In the genomic region with DNA sequence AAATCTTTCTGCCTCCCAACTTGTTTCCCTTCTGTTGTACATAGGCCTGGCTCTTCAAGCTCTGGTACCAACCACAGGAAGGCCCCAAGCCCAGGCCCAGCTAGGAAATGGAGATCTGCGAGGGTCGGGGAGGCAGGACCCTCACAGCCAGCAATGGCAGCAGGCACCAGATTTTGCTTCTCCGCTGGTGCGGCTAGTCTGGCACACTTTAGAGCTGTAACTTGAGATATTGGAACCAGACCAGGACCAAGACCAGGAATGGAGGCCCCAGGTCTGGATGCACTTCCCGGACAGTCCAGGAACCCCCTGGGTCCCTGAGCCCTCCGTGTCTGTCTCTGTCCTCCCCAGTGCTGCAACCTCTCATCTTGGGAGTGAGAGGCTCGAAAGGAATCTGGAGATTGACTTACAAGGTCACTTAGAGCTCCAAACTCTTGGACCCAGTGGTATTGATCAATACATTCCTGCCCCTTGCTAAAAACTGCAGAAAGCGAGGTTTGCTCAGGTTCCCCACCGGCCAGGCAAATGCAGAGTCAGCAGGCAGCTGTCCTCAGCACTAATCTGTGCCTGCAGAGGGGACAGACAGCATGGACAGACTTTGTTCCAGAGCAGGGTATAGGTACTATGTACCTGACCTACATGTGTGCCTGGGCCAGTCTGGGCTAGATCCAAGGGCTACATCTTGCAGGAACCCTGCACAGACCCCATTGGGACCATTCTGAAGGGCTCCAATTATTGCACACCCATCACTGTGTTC, we compare ENCODE assay signal across 11 mouse cellular contexts. TPM values are rescaled to one million over a fixed set of nuclear protein-coding genes. Genes with fewer than 3 reads are reported as not detected.
DNase-seq lines count a peak whose midpoint lies in the region; ATAC-seq and TF ChIP-seq lines count a peak whose summit lies in the region.
"Had no signal": no experiment of that assay in that cellular context is flagged by ENCODE, and none has a peak within 500 bp of the region (broad histone marks: within the 10 kb centered on the region; RNA-seq: fewer than 3 reads in every experiment).

No protein-coding gene starts in this region.

- peaks cover 13% of the 10 kb centered on the region; the same call in 1 of the 2 replicates for H3K4me1 ChIP-seq in lung, embryonic 14.5 days (ENCODE audit: insufficient read depth)
- H3K4me1 ChIP-seq in embryonic facial prominence, embryonic 14.5 days (ENCODE audit: control insufficient read depth, insufficient read depth, low read length), result peaks cover 26% of the 10 kb centered on the region

- WGBS in lung, embryonic 14.5 days, result 48% methylated on average over 9 of the region's 9 CpGs
- WGBS in embryonic facial prominence, embryonic 14.5 days, result 41% methylated on average over 9 of the region's 9 CpGs

- H3K36me3 ChIP-seq in lung, embryonic 14.5 days (ENCODE audit: insufficient read depth), result no peaks in the 10 kb centered on the region
- H3K36me3 ChIP-seq in embryonic facial prominence, embryonic 14.5 days (ENCODE audit: control insufficient read depth, insufficient read depth, low read length), result no peaks in the 10 kb centered on the region
- H3K36me3 ChIP-seq: intestine, embryonic 15.5 days had no signal

- H3K9ac ChIP-seq in lung, embryonic 14.5 days, result no peak overlapping the region
- peak overlapping the region; percentile 87; the same call in 1 of the 2 replicates for H3K9ac ChIP-seq in embryonic facial prominence, embryonic 14.5 days (ENCODE audit: low read depth, low read length)

- H3K27me3 ChIP-seq in lung, embryonic 14.5 days (ENCODE audit: insufficient read depth, low read length), result no peaks in the 10 kb centered on the region
- H3K27me3 ChIP-seq in embryonic facial prominence, embryonic 14.5 days (replicated peaks; ENCODE audit: control insufficient read depth, insufficient read depth, low read length), result no peaks in the 10 kb centered on the region
- H3K27me3 ChIP-seq: intestine, embryonic 15.5 days had no signal

- no peaks in the 10 kb centered on the region for H3K9me3 ChIP-seq in lung, embryonic 14.5 days (ENCODE audit: low read depth, low read length)
- H3K9me3 ChIP-seq in embryonic facial prominence, embryonic 14.5 days (ENCODE audit: control insufficient read depth, low read length), result 0 out of 2 replicates have a peak, but pooled peaks cover 5% of the 10 kb centered on the region
- H3K9me3 ChIP-seq: intestine, embryonic 15.5 days had no signal

- ATAC-seq in lung, embryonic 14.5 days (ENCODE audit: insufficient read depth), result peak; percentile 22; the same call in 1 of the 2 replicates
- no peak for ATAC-seq in embryonic facial prominence, embryonic 14.5 days (ENCODE audit: low read depth)

- no peak overlapping the region for H3K4me3 ChIP-seq in lung, embryonic 14.5 days (ENCODE audit: low read depth, low read length)
- H3K4me3 ChIP-seq in embryonic facial prominence, embryonic 14.5 days (ENCODE audit: low read depth, low read length), result 0 out of 2 replicates have a peak overlapping the region, but pooled peaks have one; percentile 92

- no peak for TF ChIP-seq CTCF in lung, embryonic 14.5 days (IDR thresholded peaks at IDR 0.05; ENCODE audit: low read depth)

- peak; percentile 43 for DNase-seq in gastrocnemius, adult 18-20 months (ENCODE audit: low spot score)
- DNase-seq in gastrocnemius, postnatal 36 days, result no peak
- DNase-seq in lung, embryonic 14.5 days, result peak; percentile 36
- no peak for DNase-seq in lung, postnatal 10 days
- peak; percentile 57 for DNase-seq in embryonic facial prominence, embryonic 14.5 days (ENCODE audit: low spot score)
- peak; percentile 21 for DNase-seq in neural tube, embryonic 10.5 days (ENCODE audit: extremely low spot score, low spot score)
- DNase-seq in cerebellum, postnatal 36 days, result no peak
- DNase-seq in left cerebral cortex, adult 8-10 months (ENCODE audit: low spot score in 2 of 2), result no peak
- DNase-seq: adrenal gland, adult 8-10 months; lung, postnatal 14 days had no signal

- H3K4me2 ChIP-seq in lung, embryonic 14.5 days, result peak overlapping the region; percentile 84
- H3K4me2 ChIP-seq in embryonic facial prominence, embryonic 14.5 days (ENCODE audit: low read depth, low read length), result peak overlapping the region; percentile 87

- H3K27ac ChIP-seq in lung, embryonic 14.5 days (ENCODE audit: low read depth), result no peak overlapping the region
- peak overlapping the region; percentile 78 for H3K27ac ChIP-seq in embryonic facial prominence, embryonic 14.5 days (replicated peaks; ENCODE audit: low read depth, low read length)

- intact Hi-C loops in gastrocnemius, postnatal 36 days (cut with DNase I), result no loop called here

RNA-seq across cellular contexts. Expression of a gene that starts 1.1 kb away (rescaled TPM):
- 100 to 1,000 TPM; 124 to 139 TPM for total RNA-seq in gastrocnemius, adult 18-20 months (2021)
- 100 to 1,000 TPM in 1 of 2 experiments, 10 to 100 TPM in 1; 88.7 to 103 TPM for total RNA-seq in gastrocnemius, postnatal 36 days (2021)
- 46.8 and 47.9 TPM in 2 replicates for polyA plus RNA-seq in lung, embryonic 14.5 days (2014; fragmentation: Nextera tagmentation; extraction: Ambion mirVana)
- polyA plus RNA-seq in embryonic facial prominence, embryonic 14.5 days (2014; fragmentation: Nextera tagmentation; extraction: Ambion mirVana), result 65.1 and 68.7 TPM in 2 replicates
- total RNA-seq in left cerebral cortex, adult 8-10 months (2022), result 10 to 100 TPM; 10.7 to 18.4 (median 13.6) TPM

RNA-seq across cellular contexts. Expression of a gene that starts 29.7 kb away (rescaled TPM):
- total RNA-seq in gastrocnemius, adult 18-20 months (2021), result 10 to 100 TPM; 17.3 to 23.8 TPM
- total RNA-seq in gastrocnemius, postnatal 36 days (2021), result 10 to 100 TPM; 15.1 to 15.7 TPM
- polyA plus RNA-seq in lung, embryonic 14.5 days (2014; fragmentation: Nextera tagmentation; extraction: Ambion mirVana), result 39.4 and 44.2 TPM in 2 replicates
- polyA plus RNA-seq in embryonic facial prominence, embryonic 14.5 days (2014; fragmentation: Nextera tagmentation; extraction: Ambion mirVana), result 62.4 and 65.0 TPM in 2 replicates
- 10 to 100 TPM; 20.1 to 21.3 (median 21.0) TPM for total RNA-seq in left cerebral cortex, adult 8-10 months (2022)

RNA-seq across cellular contexts. Expression of a gene that starts 31.5 kb away (rescaled TPM):
- under 1 TPM in 1 of 2 experiments, not detected in 1; 0.24 TPM for total RNA-seq in gastrocnemius, adult 18-20 months (2021)
- under 1 TPM in 1 of 2 experiments, not detected in 1; 0.32 TPM for total RNA-seq in gastrocnemius, postnatal 36 days (2021)
- 1.7 and 3.3 TPM in 2 replicates for polyA plus RNA-seq in lung, embryonic 14.5 days (2014; fragmentation: Nextera tagmentation; extraction: Ambion mirVana)
- polyA plus RNA-seq in embryonic facial prominence, embryonic 14.5 days (2014; fragmentation: Nextera tagmentation; extraction: Ambion mirVana), result 1.9 and 2.2 TPM in 2 replicates
- 1 to 10 TPM; 2.2 to 4.8 (median 3.5) TPM for total RNA-seq in left cerebral cortex, adult 8-10 months (2022)

Comparison
In these comparisons a context has a peak if more than half of its experiments do, and no peak if none do; other contexts are left out.
1. DNase-seq: peak in gastrocnemius, adult 18-20 months (single experiment), lung, embryonic 14.5 days (single experiment), embryonic facial prominence, embryonic 14.5 days (single experiment) and neural tube, embryonic 10.5 days (single experiment); none in gastrocnemius, postnatal 36 days (0 of 2), lung, postnatal 10 days (single experiment), cerebellum, postnatal 36 days (0 of 2) and left cerebral cortex, adult 8-10 months (0 of 2).
2. RNA of a gene that starts 1.1 kb away (total RNA-seq): 124 to 139 TPM in gastrocnemius, adult 18-20 months and 88.7 to 103 TPM in gastrocnemius, postnatal 36 days; 10.7 to 18.4 TPM in left cerebral cortex, adult 8-10 months; every median in the first group is over 4 times any median in the second.